Mouse (Mus musculus): ENCODE measurements around the gene Nfe2l2.
A peak's percentile ranks its signal among the peaks of the same experiment; 100 is the strongest.

The Nfe2l2 gene

DNA sequence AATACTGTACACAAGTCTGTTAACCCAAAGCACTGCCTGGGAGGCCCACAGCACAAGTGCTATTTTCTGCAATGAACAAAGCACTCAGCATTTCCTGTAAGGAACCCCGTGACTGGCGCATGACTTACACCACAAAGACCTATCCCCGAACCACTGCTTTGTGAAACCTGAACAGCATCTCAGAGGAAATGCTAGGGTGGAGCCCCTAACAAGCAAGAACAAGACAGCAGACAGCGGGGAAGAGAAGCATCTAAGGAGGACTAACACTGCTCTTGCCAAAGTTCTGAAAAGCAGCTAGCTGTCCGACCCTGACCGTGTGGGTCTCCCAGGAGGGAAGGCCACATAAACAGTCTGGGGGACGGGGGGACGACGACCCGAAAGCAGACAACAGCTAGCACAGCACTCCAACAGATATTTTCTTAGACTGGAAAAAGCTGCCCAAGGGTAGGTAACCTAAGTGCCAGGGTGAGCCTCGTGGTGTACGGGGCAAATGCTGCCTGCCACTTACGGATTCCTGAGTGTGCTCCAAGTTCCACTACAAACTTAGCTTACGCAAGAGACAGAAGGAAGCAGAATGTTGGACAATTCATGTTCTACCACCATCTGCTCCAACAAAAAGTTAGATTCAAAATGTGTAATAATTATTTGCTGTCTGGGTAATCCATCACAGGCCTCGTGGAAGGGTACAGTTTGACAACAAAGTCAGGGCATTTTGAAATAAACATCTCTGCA, 21.3 kb downstream of the Nfe2l2 start:
- peak; percentile 76 for DNase-seq

GRCm38 (mm10) chr2:75681439-75681838, 23.0 kb downstream of the Nfe2l2 start:
- DNase-seq, result peak; percentile 58

DNA sequence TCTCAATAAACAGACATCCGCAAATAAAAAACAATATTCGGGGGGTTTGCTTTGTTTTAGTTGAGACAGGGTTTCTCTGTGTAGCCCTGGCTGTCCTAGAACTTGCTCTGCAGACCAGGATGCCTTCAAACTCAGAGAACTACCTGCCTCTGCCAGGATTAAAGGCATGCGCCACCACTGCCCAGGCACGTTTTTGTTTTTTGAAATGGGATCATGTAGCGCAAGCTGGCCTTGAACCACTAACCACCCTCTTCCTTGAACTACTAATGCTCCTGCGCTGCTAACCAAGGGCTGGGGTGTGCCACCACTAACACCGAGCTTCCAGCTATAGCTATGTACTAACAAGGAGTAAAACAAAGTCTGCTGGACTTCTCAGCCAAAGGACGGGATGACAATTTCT, 24.5 kb downstream of the Nfe2l2 start:
- DNase-seq, result no peak

- no peak for DNase-seq
Observed at GRCm38 (mm10) chr2:75676567-75676966, 27.9 kb downstream of the Nfe2l2 start.

- no peak for DNase-seq
Observed at GRCm38 (mm10) chr2:75672561-75672960, 31.9 kb downstream of the Nfe2l2 start.

GRCm38 (mm10) chr2:75671337-75671660, 33.1 kb downstream of the Nfe2l2 start:
- DNase-seq, result no peak

DNA sequence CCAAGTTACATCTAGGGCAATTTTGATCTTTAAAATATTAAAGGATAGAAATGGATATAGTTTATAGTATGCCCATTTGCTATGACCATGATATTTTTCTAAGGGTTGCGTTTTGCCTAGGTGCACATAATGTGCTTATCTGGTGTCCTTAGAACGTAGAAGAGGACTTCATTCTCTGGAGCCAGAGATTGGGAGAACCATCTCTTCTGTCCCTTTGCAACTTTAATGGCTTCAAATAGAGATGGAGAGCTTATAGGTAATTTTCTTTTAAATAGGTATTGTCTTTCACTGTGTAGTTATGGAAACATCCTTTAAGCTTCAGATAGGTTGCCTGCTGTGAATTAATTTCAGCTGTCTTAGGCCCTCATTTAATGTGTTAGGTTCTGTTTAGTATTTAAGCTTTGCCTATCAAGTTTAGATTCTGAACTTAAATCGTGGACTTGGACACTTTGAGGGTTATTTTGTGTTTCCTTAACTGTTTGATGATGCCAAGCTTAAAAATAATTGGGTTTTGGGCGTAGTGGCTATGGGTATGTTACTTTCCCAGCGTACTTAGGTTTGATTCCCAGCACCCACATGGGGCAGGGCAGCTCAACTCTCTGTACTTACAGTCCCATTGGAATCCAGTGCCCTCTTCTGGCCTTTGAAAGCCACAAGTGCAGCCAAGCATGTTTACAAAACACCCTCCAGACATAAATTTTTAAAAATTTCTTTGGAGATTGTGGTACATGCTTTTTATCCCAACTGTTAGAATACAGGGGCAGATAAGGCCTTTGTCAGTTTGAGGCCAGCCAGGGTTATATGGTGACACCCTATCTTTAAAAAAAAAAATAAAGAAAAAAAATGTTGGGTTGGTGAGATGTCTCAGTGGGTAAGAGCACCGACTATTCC, 33.8 kb downstream of the Nfe2l2 start:
- DNase-seq, result no peak

DNA sequence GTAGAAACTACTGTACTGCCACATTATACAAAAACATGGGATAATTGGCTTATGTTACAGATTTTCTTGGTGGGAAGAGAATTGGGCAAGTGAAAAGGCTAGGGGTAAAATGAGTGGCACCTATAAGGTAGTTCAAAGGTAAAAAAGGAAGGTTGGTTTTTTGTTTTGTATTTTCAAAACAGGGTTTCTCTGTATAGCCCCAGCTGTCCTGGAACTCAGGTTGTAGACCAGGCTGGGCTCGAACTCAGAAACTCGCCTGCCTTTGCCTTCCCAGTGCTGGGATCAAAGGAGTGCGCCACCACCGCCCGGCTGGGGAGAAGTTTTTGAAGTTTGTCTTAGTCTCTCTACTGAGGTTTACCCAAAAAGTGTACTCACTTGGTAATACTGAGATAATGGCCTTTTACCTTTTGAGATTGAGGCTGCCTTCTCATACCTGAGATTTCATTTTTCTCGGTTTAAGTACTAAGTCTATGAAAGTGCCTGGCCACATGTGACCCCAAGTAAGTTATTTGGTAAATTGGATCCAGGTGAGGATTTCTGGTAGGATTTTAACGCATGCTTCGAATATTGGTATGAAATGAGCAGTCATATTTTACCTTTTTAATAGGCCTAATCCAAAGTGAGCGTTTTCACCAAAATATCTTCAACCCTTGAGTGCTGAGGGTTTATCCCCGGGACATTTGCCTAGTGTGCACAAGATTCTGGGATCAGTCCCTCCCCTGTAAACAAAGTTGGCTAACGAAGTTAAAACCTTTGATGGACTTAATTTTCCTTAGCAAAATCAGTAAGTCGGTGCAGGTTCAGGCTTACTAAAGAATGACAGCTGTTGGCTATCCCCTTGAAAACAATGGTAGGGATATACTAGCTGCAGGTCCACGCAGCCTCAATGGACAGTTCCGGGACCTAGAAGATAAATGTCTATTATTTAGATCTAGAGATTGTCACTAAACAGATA, 34.7 kb downstream of the Nfe2l2 start:
- DNase-seq, result no peak

DNA sequence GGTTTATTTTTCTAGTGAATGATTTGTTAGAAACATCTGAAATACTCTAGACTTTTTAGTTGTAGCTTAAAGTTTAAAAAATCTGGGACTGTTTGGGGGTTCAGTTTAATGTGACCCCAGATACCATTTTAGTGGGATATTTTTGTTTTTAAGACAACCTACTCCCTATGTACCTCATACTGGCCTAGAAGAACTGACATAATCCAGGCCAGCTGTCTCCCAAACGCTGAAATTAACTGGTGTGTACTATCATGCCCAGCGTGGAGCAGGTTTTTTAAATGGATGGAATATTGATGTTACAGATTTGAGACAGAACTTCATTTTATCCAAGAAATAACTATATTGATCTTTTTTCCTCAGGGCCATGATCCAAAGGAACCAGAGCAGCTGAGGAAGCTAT, 43.3 kb downstream of the Nfe2l2 start:
- no peak for DNase-seq

- no peak for DNase-seq
Observed at GRCm38 (mm10) chr2:75660255-75660948, 44.0 kb downstream of the Nfe2l2 start.

DNA sequence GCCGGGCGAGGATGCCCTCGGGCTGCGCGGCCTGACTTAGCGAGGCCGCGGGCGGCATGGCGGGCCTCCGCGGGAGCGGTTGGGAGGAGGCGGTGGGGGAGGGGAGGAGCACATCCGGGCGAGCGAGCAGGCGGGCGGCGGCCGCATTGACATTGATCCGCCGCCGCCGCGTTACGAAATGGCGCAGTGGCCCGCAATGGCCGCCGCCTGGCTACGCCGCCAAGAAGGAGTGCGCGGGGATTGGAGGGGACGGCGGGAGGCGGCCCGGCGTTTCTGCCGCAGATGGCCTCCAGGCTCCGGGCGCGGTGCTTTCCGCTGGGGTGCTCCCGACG, 44.8 kb downstream of the Nfe2l2 start:
- peak; percentile 95 for DNase-seq

- peak; percentile 99 for DNase-seq
Observed at GRCm38 (mm10) chr2:75658727-75659628, 45.5 kb downstream of the Nfe2l2 start, which contains the start of gene Hnrnpa3. Gene Hnrnpa3 (plus strand): TSS chr2:75659261.

GRCm38 (mm10) chr2:75657907-75658691, 46.3 kb downstream of the Nfe2l2 start:
- peak; percentile 53 for DNase-seq

DNA sequence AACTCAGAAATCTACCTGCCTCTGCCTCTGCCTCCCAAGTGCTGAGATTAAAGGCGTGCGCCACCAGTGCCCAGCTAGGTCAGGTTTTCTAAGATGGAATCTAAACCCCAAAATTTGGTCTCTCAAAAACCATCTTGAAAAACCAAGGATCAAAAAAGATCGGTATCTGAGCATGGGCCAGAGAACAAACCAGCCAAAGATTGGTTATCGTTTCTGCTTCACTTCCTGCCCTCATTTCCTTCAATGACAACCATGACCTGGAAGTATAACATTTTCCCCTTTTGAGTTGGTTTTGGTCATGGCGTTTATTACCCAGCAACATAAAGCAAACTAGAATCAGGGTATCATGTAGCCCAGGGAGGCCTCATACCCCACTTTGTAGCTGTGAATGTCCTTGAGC, 47.5 kb downstream of the Nfe2l2 start:
- DNase-seq, result no peak

DNA sequence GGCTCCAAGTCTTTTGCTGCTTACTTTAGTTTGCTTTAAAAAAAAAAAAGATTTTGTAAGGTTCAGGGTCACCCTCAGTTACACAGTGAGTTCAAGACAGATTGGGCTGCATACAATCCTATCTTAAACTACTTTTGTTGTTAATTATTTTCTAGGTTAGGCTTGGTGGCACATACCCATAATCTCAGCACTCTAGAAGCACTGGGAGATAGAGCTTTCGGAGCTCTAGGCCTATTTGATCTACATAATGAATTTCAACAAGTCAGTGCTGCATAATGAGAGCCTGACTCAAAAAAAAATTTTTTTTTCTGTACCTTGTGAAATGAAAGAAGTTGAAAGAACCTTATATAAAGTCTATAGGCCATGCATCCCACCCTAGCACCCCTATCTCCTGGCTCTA, 49.8 kb downstream of the Nfe2l2 start:
- no peak for DNase-seq

DNA sequence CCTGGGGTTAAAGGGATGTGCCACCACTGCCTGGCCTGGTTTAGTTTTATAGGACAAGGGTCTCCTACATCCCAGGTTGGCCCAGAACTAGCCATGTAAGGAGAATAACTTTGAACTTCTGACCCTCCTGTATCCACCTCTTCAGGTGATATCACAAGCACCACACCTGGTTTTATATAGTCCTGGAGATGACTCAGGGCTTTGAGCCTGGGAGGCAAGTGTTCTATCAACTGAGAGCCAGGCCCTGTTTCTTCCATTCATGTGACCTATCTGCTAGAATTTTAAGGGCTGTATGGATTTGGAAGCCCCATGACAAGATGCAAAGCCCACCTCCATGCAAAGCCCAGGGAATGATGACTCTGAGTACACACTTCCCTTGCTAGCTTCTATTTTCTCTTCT, 51.3 kb downstream of the Nfe2l2 start:
- no peak for DNase-seq

DNA sequence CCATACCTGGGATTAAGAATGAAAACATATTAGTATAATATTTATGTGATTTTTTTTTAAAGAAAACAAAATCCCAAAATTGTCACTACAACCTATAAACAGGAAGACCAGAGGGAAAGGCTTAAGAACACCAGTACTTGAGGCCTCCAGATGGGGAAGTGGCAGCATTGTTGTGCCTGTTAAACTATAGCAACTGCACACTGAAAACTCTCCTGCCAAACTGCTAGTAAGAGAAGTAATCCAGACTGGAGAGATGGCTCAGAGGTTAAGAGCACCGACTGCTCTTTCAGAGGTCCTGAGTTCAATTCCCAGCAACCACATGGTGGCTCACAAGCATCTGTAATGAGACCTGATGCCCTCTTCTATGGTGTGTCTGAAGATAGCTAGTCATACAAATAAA, 54.0 kb downstream of the Nfe2l2 start:
- no peak for DNase-seq

- no peak for DNase-seq
Observed at GRCm38 (mm10) chr2:75645251-75645650, 59.2 kb downstream of the Nfe2l2 start.

DNA sequence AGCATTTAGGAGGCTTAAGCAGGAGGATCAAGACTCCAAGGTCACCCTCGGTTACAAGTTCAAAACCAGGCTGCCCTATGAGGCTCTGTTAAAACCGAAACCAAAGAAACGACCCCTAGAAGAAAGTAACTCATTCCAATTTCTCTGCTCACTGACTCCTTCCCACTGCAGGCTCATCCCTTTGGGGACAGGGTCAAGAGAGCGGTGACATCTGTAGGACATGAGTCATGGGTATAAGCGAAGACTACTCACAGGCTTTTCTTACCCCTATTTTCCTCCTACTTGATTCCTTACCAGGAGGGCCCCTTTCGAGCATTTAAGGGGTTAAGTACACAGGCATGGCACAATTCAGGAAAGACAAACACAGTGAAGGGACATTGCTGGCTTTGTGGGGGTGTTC, 60.5 kb downstream of the Nfe2l2 start:
- DNase-seq, result no peak

GRCm38 (mm10) chr2:75642795-75643550, 61.5 kb downstream of the Nfe2l2 start:
- peak; percentile 51 for DNase-seq
